Mouse (Mus musculus) kidney, adult 2 months (tissue): ENCODE results near the gene Sbf1.

Experiments
- CTCF ChIP-seq: fragments of 200-500 bp; conservative IDR thresholded peaks from 2 replicates; pipeline ENCODE4 v1.5.1; 2011; ENCODE audit warnings: low read depth, mild to moderate bottlenecking, control low read depth, low read length, moderate library complexity, mixed read lengths; ENCODE audit not compliant: insufficient read depth, insufficient read length
- POLR2A ChIP-seq: fragments of 200-500 bp; IDR thresholded peaks from one replicate; pipeline ENCODE4 v1.6.1; 2011; ENCODE audit warnings: low read depth, low read length, control low read depth

DNA sequence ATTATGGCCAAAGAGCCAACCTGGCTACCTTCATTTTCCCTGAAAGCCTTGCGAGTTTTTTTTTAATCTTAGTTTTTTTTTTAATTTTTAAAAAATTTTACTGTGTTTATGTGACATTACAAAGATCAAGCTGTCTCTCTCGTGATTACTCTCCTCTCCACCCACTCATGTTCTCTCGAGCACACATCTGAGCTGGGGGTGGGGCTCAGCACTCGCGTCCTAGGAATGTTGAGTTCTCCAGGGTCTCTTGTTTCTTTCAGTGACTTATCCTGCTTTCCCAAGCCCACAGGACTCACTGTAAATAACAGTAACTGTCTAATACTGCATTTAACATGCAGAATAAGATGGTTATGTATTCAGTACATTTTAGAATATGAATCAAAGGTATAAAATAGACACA, 50.6 kb downstream of the Sbf1 start:
- TF ChIP-seq CTCF, result no peak
- no peak for TF ChIP-seq POLR2A
